Mouse (Mus musculus) adrenal gland, adult 18-20 months (tissue): Measurements from ENCODE around the gene Olfr51. TPM values are rescaled to one million over a fixed set of nuclear protein-coding genes. Genes with fewer than 3 reads are reported as not detected.

ENCODE experiments used
- total RNA-seq, 2 experiments: library from RNA; stranded (reverse); gene quantifications; 1 replicate in 1 of 2; 2 replicates in 1 of 2; pipeline ENCODE4 v1.2.3; 2021

Olfr51 gene
- total RNA-seq, 2 experiments from 2014 or later: not detected

Other genes starting within 250 kb of the Olfr51 start
- 1 to 10 TPM; 4.3 to 4.8 TPM for gene Zfp354c, start 175.9 kb upstream of the Olfr51 start, total RNA-seq
- gene Zfp879, start 162.0 kb upstream of the Olfr51 start, total RNA-seq: under 1 TPM; 0.53 to 0.99 TPM
- not detected for gene Grm6, start 152.9 kb upstream of the Olfr51 start, total RNA-seq
- gene Zfp454, start 115.9 kb upstream of the Olfr51 start, total RNA-seq: 1 to 10 TPM; 1.5 to 2.3 TPM
- 1 to 10 TPM; 6.9 to 8.2 TPM for gene Zfp2, start 87.4 kb upstream of the Olfr51 start, total RNA-seq
- 1 to 10 TPM; 2.2 to 2.9 TPM for gene Zfp354b, start 72.0 kb upstream of the Olfr51 start, total RNA-seq
- gene 4933414I15Rik, start 59.8 kb upstream of the Olfr51 start, total RNA-seq: not detected
- not detected for gene Prop1, start 49.8 kb upstream of the Olfr51 start, total RNA-seq
- gene Olfr1378, start 37.1 kb upstream of the Olfr51 start, total RNA-seq: not detected
- gene Olfr1377, start 21.6 kb upstream of the Olfr51 start, total RNA-seq: not detected
- under 1 TPM in 1 of 2 experiments, not detected in 1; 0.43 TPM for gene Olfr54, start 10.6 kb downstream of the Olfr51 start, total RNA-seq
- not detected for gene Olfr1375, start 44.5 kb downstream of the Olfr51 start, total RNA-seq
- gene Zfp354a, start 55.7 kb downstream of the Olfr51 start, total RNA-seq: 1 to 10 TPM; 5.6 to 9.8 TPM
- not detected for gene Gm12569, start 216.9 kb downstream of the Olfr51 start, total RNA-seq